Mouse (Mus musculus): ENCODE data around the gene Trpv4.

Trpv4 gene

GRCm38 (mm10) chr5:114658255-114658654, at the start of gene Trpv4:
Trpv4 (minus strand) TSS chr5:114658421.
- DNase-seq (ENCODE audit: low spot score): no peak

GRCm38 (mm10) chr5:114707265-114708068, 49.2 kb upstream of the Trpv4 start, which contains the start of gene Tchp:
Tchp (plus strand) TSS chr5:114707760.
- peak; percentile 94 for DNase-seq (ENCODE audit: low spot score)

GRCm38 (mm10) chr5:114702403-114703392, 44.5 kb upstream of the Trpv4 start:
- DNase-seq (ENCODE audit: low spot score): no peak

GRCm38 (mm10) chr5:114699015-114699414, 40.8 kb upstream of the Trpv4 start:
- peak; percentile 64 for DNase-seq (ENCODE audit: low spot score)

GRCm38 (mm10) chr5:114698044-114698746, 40.0 kb upstream of the Trpv4 start:
- DNase-seq (ENCODE audit: low spot score): no peak

- no peak for DNase-seq (ENCODE audit: low spot score)
Measured at GRCm38 (mm10) chr5:114696939-114697338, 38.7 kb upstream of the Trpv4 start.

- no peak for DNase-seq (ENCODE audit: low spot score)
Measured at GRCm38 (mm10) chr5:114695775-114696174, 37.6 kb upstream of the Trpv4 start.

- DNase-seq (ENCODE audit: low spot score): peak; percentile 93
Measured at GRCm38 (mm10) chr5:114690633-114691567, 32.7 kb upstream of the Trpv4 start, which contains the start of gene Gltp. Gltp (minus strand) TSS chr5:114690984.

- peak; percentile 48 for DNase-seq (ENCODE audit: low spot score)
Measured at GRCm38 (mm10) chr5:114689700-114690366, 31.6 kb upstream of the Trpv4 start.

GRCm38 (mm10) chr5:114688703-114689102, 30.5 kb upstream of the Trpv4 start:
- no peak for DNase-seq (ENCODE audit: low spot score)

- DNase-seq (ENCODE audit: low spot score): no peak
Measured at GRCm38 (mm10) chr5:114687901-114688300, 29.7 kb upstream of the Trpv4 start.

GRCm38 (mm10) chr5:114686726-114687210, 28.5 kb upstream of the Trpv4 start:
- no peak for DNase-seq (ENCODE audit: low spot score)

- no peak for DNase-seq (ENCODE audit: low spot score)
Measured at GRCm38 (mm10) chr5:114685986-114686385, 27.8 kb upstream of the Trpv4 start.

- peak; percentile 82 for DNase-seq (ENCODE audit: low spot score)
Measured at GRCm38 (mm10) chr5:114681717-114682116, 23.5 kb upstream of the Trpv4 start.

GRCm38 (mm10) chr5:114680676-114681285, 22.6 kb upstream of the Trpv4 start:
- no peak for DNase-seq (ENCODE audit: low spot score)

GRCm38 (mm10) chr5:114679841-114680591, 21.8 kb upstream of the Trpv4 start:
- no peak for DNase-seq (ENCODE audit: low spot score)

- no peak for DNase-seq (ENCODE audit: low spot score)
Measured at GRCm38 (mm10) chr5:114674594-114674993, 16.4 kb upstream of the Trpv4 start.

GRCm38 (mm10) chr5:114673114-114673513, 14.9 kb upstream of the Trpv4 start:
- no peak for DNase-seq (ENCODE audit: low spot score)

- no peak for DNase-seq (ENCODE audit: low spot score)
Measured at GRCm38 (mm10) chr5:114669014-114669413, 10.8 kb upstream of the Trpv4 start.
